Mouse (Mus musculus): Measurements from ENCODE around the gene Plxnb2. TPM values are rescaled to one million over a fixed set of nuclear protein-coding genes. Genes with fewer than 3 reads are reported as not detected.
A peak's percentile ranks its signal among the peaks of the same experiment; 100 is the strongest.

Plxnb2 gene
- polyA plus RNA-seq, 1 experiment from 2014 or later: 147 TPM

GRCm38 (mm10) chr15:89123595-89123994, 57.0 kb downstream of the Plxnb2 start:
- WGBS: 29% methylated on average over 11 of the region's 11 CpGs
- peak overlapping the region; percentile 79; the same call in 1 of the 2 replicates for H3K9ac ChIP-seq (replicated peaks; ENCODE audit: low read depth, low read length)
- no peaks in the 10 kb centered on the region for H3K27me3 ChIP-seq (ENCODE audit: control insufficient read depth, insufficient read depth, low read length)
- peak overlapping the region; percentile 91 for H3K4me2 ChIP-seq (replicated peaks; ENCODE audit: low read depth, low read length)
- ATAC-seq (ENCODE audit: insufficient number of reproducible peaks, insufficient read depth, low FRiP score, low read depth): no peak
- H3K4me3 ChIP-seq (ENCODE audit: low read depth, low read length): peak overlapping the region; percentile 93
- H3K9me3 ChIP-seq (ENCODE audit: control insufficient read depth, low read depth, low read length): no peaks in the 10 kb centered on the region
- peak overlapping the region; percentile 71; the same call in 1 of the 2 replicates for H3K27ac ChIP-seq (ENCODE audit: low read length)
- peaks cover 23% of the 10 kb centered on the region for H3K4me1 ChIP-seq (ENCODE audit: control insufficient read depth, insufficient read depth, low read length)
- H3K36me3 ChIP-seq (ENCODE audit: control insufficient read depth, insufficient read depth, low read length): peaks cover 10% of the 10 kb centered on the region; the same call in 1 of the 2 replicates

- peak within 1 kb of the TSS; percentile 93 for H3K4me3 ChIP-seq (ENCODE audit: low read depth, low read length)
- H3K4me2 ChIP-seq (replicated peaks; ENCODE audit: low read depth, low read length): peak within 1 kb of the TSS; percentile 91
- no peaks in the 10 kb centered on the region for H3K9me3 ChIP-seq (ENCODE audit: control insufficient read depth, low read depth, low read length)
- peaks cover 20% of the 10 kb centered on the region for H3K4me1 ChIP-seq (ENCODE audit: control insufficient read depth, insufficient read depth, low read length)
- ATAC-seq (ENCODE audit: insufficient number of reproducible peaks, insufficient read depth, low FRiP score, low read depth): peak; percentile 88
- H3K27me3 ChIP-seq (ENCODE audit: control insufficient read depth, insufficient read depth, low read length): no peaks in the 10 kb centered on the region
- peak within 1 kb of the TSS; percentile 71; the same call in 1 of the 2 replicates for H3K27ac ChIP-seq (ENCODE audit: low read length)
- H3K9ac ChIP-seq (replicated peaks; ENCODE audit: low read depth, low read length): peak within 1 kb of the TSS; percentile 79
- H3K36me3 ChIP-seq (ENCODE audit: control insufficient read depth, insufficient read depth, low read length): peaks cover 10% of the 10 kb centered on the region
- WGBS: under 1% methylated on average over 47 of the region's 47 CpGs
Measured at GRCm38 (mm10) chr15:89122649-89123366, 57.8 kb downstream of the Plxnb2 start, which contains the start of gene Tubgcp6. Gene Tubgcp6 (minus strand): TSS chr15:89123112.

- ATAC-seq (ENCODE audit: insufficient number of reproducible peaks, insufficient read depth, low FRiP score, low read depth): no peak
- peaks cover 31% of the 10 kb centered on the region for H3K36me3 ChIP-seq (ENCODE audit: control insufficient read depth, insufficient read depth, low read length)
- H3K9me3 ChIP-seq (ENCODE audit: control insufficient read depth, low read depth, low read length): no peaks in the 10 kb centered on the region
- H3K27me3 ChIP-seq (ENCODE audit: control insufficient read depth, insufficient read depth, low read length): no peaks in the 10 kb centered on the region
- H3K4me1 ChIP-seq (ENCODE audit: control insufficient read depth, insufficient read depth, low read length): peaks cover 12% of the 10 kb centered on the region
- no peak overlapping the region for H3K4me2 ChIP-seq (replicated peaks; ENCODE audit: low read depth, low read length)
- H3K9ac ChIP-seq (replicated peaks; ENCODE audit: low read depth, low read length): no peak overlapping the region
- H3K4me3 ChIP-seq (ENCODE audit: low read depth, low read length): no peak overlapping the region
- H3K27ac ChIP-seq (ENCODE audit: low read length): no peak overlapping the region
Measured at GRCm38 (mm10) chr15:89118007-89118406, 62.6 kb downstream of the Plxnb2 start.

- H3K36me3 ChIP-seq (ENCODE audit: control insufficient read depth, insufficient read depth, low read length): peaks cover 63% of the 10 kb centered on the region
Measured at GRCm38 (mm10) chr15:89110147-89110546, 70.4 kb downstream of the Plxnb2 start.

GRCm38 (mm10) chr15:89106976-89107375, 73.6 kb downstream of the Plxnb2 start:
- no peak overlapping the region for H3K9ac ChIP-seq (replicated peaks; ENCODE audit: low read depth, low read length)
- H3K4me2 ChIP-seq (replicated peaks; ENCODE audit: low read depth, low read length): no peak overlapping the region
- ATAC-seq (ENCODE audit: insufficient number of reproducible peaks, insufficient read depth, low FRiP score, low read depth): no peak
- peaks cover 69% of the 10 kb centered on the region for H3K36me3 ChIP-seq (ENCODE audit: control insufficient read depth, insufficient read depth, low read length)
- no peaks in the 10 kb centered on the region for H3K27me3 ChIP-seq (ENCODE audit: control insufficient read depth, insufficient read depth, low read length)
- no peak overlapping the region for H3K4me3 ChIP-seq (ENCODE audit: low read depth, low read length)
- H3K4me1 ChIP-seq (ENCODE audit: control insufficient read depth, insufficient read depth, low read length): no peaks in the 10 kb centered on the region
- no peak overlapping the region for H3K27ac ChIP-seq (ENCODE audit: low read length)
- 89% methylated on average over 1 of the region's 1 CpGs for WGBS
- H3K9me3 ChIP-seq (ENCODE audit: control insufficient read depth, low read depth, low read length): no peaks in the 10 kb centered on the region

More at GRCm38 (mm10) chr15:89110147-89110546, 70.4 kb downstream of the Plxnb2 start:
- H3K27me3 ChIP-seq (ENCODE audit: control insufficient read depth, insufficient read depth, low read length): no peaks in the 10 kb centered on the region
- no peaks in the 10 kb centered on the region for H3K4me1 ChIP-seq (ENCODE audit: control insufficient read depth, insufficient read depth, low read length)
- no peak overlapping the region for H3K9ac ChIP-seq (replicated peaks; ENCODE audit: low read depth, low read length)
- H3K4me3 ChIP-seq (ENCODE audit: low read depth, low read length): no peak overlapping the region
- ATAC-seq (ENCODE audit: insufficient number of reproducible peaks, insufficient read depth, low FRiP score, low read depth): no peak
- H3K27ac ChIP-seq (ENCODE audit: low read length): no peak overlapping the region
- H3K9me3 ChIP-seq (ENCODE audit: control insufficient read depth, low read depth, low read length): no peaks in the 10 kb centered on the region
- H3K4me2 ChIP-seq (replicated peaks; ENCODE audit: low read depth, low read length): no peak overlapping the region
- WGBS: 76% methylated on average over 9 of the region's 9 CpGs

GRCm38 (mm10) chr15:89106073-89106472, 74.5 kb downstream of the Plxnb2 start:
- no peak overlapping the region for H3K27ac ChIP-seq (ENCODE audit: low read length)
- ATAC-seq (ENCODE audit: insufficient number of reproducible peaks, insufficient read depth, low FRiP score, low read depth): no peak
- H3K36me3 ChIP-seq (ENCODE audit: control insufficient read depth, insufficient read depth, low read length): peaks cover 69% of the 10 kb centered on the region
- no peak overlapping the region for H3K9ac ChIP-seq (replicated peaks; ENCODE audit: low read depth, low read length)
- H3K27me3 ChIP-seq (ENCODE audit: control insufficient read depth, insufficient read depth, low read length): no peaks in the 10 kb centered on the region
- H3K4me2 ChIP-seq (replicated peaks; ENCODE audit: low read depth, low read length): no peak overlapping the region
- WGBS: 88% methylated on average over 13 of the region's 13 CpGs
- H3K4me3 ChIP-seq (ENCODE audit: low read depth, low read length): no peak overlapping the region
- H3K4me1 ChIP-seq (ENCODE audit: control insufficient read depth, insufficient read depth, low read length): no peaks in the 10 kb centered on the region
- H3K9me3 ChIP-seq (ENCODE audit: control insufficient read depth, low read depth, low read length): no peaks in the 10 kb centered on the region

Small RNA genes within 50 kb of the gene (microRNA-seq; reads per million reads assigned to microRNA genes)
- gene Mir6958 (1.3 reads per million), gene Mir7118 (not detected)

Other genes starting within 250 kb of the Plxnb2 start
- gene Ttll8, start 226.4 kb downstream of the Plxnb2 start, polyA plus RNA-seq (2014; fragmentation: Nextera tagmentation; extraction: Ambion mirVana): not detected in 2 replicates
- gene Mlc1, start 201.8 kb downstream of the Plxnb2 start, polyA plus RNA-seq (2014; fragmentation: Nextera tagmentation; extraction: Ambion mirVana): not detected in 2 replicates
- not detected in 2 replicates for gene Mov10l1, start 197.9 kb downstream of the Plxnb2 start, polyA plus RNA-seq (2014; fragmentation: Nextera tagmentation; extraction: Ambion mirVana)
- gene Panx2, start 121.1 kb downstream of the Plxnb2 start, polyA plus RNA-seq (2014; fragmentation: Nextera tagmentation; extraction: Ambion mirVana): 0.20 TPM in 2 replicates
- gene Trabd, start 105.7 kb downstream of the Plxnb2 start, polyA plus RNA-seq (2014; fragmentation: Nextera tagmentation; extraction: Ambion mirVana): 43.9 and 47.4 TPM in 2 replicates
- 22.0 and 22.2 TPM in 2 replicates for gene Selenoo, start 91.7 kb downstream of the Plxnb2 start, polyA plus RNA-seq (2014; fragmentation: Nextera tagmentation; extraction: Ambion mirVana)
- 17.2 and 20.7 TPM in 2 replicates for gene Tubgcp6, start 57.7 kb downstream of the Plxnb2 start, polyA plus RNA-seq (2014; fragmentation: Nextera tagmentation; extraction: Ambion mirVana)
- gene Hdac10, start 52.1 kb downstream of the Plxnb2 start, polyA plus RNA-seq (2014; fragmentation: Nextera tagmentation; extraction: Ambion mirVana): 15.0 and 19.6 TPM in 2 replicates
- 4.4 and 5.2 TPM in 2 replicates for gene Mapk12, start 40.1 kb downstream of the Plxnb2 start, polyA plus RNA-seq (2014; fragmentation: Nextera tagmentation; extraction: Ambion mirVana)
- 6.5 and 7.9 TPM in 2 replicates for gene Mapk11, start 31.2 kb downstream of the Plxnb2 start, polyA plus RNA-seq (2014; fragmentation: Nextera tagmentation; extraction: Ambion mirVana)
- gene Dennd6b, start 15.7 kb upstream of the Plxnb2 start, polyA plus RNA-seq (2014; fragmentation: Nextera tagmentation; extraction: Ambion mirVana): 16.4 and 17.6 TPM in 2 replicates
- 33.5 and 34.6 TPM in 2 replicates for gene Ppp6r2, start 30.8 kb upstream of the Plxnb2 start, polyA plus RNA-seq (2014; fragmentation: Nextera tagmentation; extraction: Ambion mirVana)
- gene Sbf1, start 134.5 kb upstream of the Plxnb2 start, polyA plus RNA-seq (2014; fragmentation: Nextera tagmentation; extraction: Ambion mirVana): 60.4 and 63.0 TPM in 2 replicates
- gene Adm2, start 141.9 kb upstream of the Plxnb2 start, polyA plus RNA-seq (2014; fragmentation: Nextera tagmentation; extraction: Ambion mirVana): not detected in 2 replicates
- gene Miox, start 153.6 kb upstream of the Plxnb2 start, polyA plus RNA-seq (2014; fragmentation: Nextera tagmentation; extraction: Ambion mirVana): not detected in 2 replicates
- gene Lmf2, start 174.9 kb upstream of the Plxnb2 start, polyA plus RNA-seq (2014; fragmentation: Nextera tagmentation; extraction: Ambion mirVana): 46.5 and 47.0 TPM in 2 replicates
- 148 and 159 TPM in 2 replicates for gene Ncaph2, start 174.9 kb upstream of the Plxnb2 start, polyA plus RNA-seq (2014; fragmentation: Nextera tagmentation; extraction: Ambion mirVana)
- 4.6 and 6.8 TPM in 2 replicates for gene Sco2, start 193.1 kb upstream of the Plxnb2 start, polyA plus RNA-seq (2014; fragmentation: Nextera tagmentation; extraction: Ambion mirVana)
- 1.1 and 2.5 TPM in 2 replicates for gene Tymp, start 196.3 kb upstream of the Plxnb2 start, polyA plus RNA-seq (2014; fragmentation: Nextera tagmentation; extraction: Ambion mirVana)
- gene Odf3b, start 198.5 kb upstream of the Plxnb2 start, polyA plus RNA-seq (2014; fragmentation: Nextera tagmentation; extraction: Ambion mirVana): 0.80 and 1.3 TPM in 2 replicates
- 0.06 TPM in 1 of 2 replicates, not detected in the other for gene Klhdc7b, start 204.1 kb upstream of the Plxnb2 start, polyA plus RNA-seq (2014; fragmentation: Nextera tagmentation; extraction: Ambion mirVana)
- not detected in 2 replicates for gene Syce3, start 229.7 kb upstream of the Plxnb2 start, polyA plus RNA-seq (2014; fragmentation: Nextera tagmentation; extraction: Ambion mirVana)
- gene Cpt1b, start 245.1 kb upstream of the Plxnb2 start, polyA plus RNA-seq (2014; fragmentation: Nextera tagmentation; extraction: Ambion mirVana): 0.46 and 0.53 TPM in 2 replicates
- 2.4 and 3.5 TPM in 2 replicates for gene C730034F03Rik, start 248.8 kb upstream of the Plxnb2 start, polyA plus RNA-seq (2014; fragmentation: Nextera tagmentation; extraction: Ambion mirVana)
- gene Gm44502, start 248.9 kb upstream of the Plxnb2 start, polyA plus RNA-seq (2014; fragmentation: Nextera tagmentation; extraction: Ambion mirVana): not detected in 2 replicates
- 52.2 and 54.5 TPM in 2 replicates for gene Chkb, start 249.1 kb upstream of the Plxnb2 start, polyA plus RNA-seq (2014; fragmentation: Nextera tagmentation; extraction: Ambion mirVana)

All from stomach, embryonic 14.5 days (tissue).